ENCODE assay signal across 23 mouse cellular contexts in genomic region chr11:11689701-11690058, GRCm38 (mm10). TPM values are rescaled to one million over a fixed set of nuclear protein-coding genes. Genes with fewer than 3 reads are reported as not detected.
A peak's percentile ranks its signal among the peaks of the same experiment; 100 is the strongest.
DNase-seq lines count a peak whose midpoint lies in the region; ATAC-seq and TF ChIP-seq lines count a peak whose summit lies in the region.
"Had no signal": no experiment of that assay in that cellular context is flagged by ENCODE, and none has a peak within 500 bp of the region (broad histone marks: within the 10 kb centered on the region; RNA-seq: fewer than 3 reads in every experiment).

No protein-coding gene starts in this region.

- H3K9ac ChIP-seq in heart, postnatal 0 days (replicated peaks; ENCODE audit: low read depth, low read length), result no peak overlapping the region
- H3K9ac ChIP-seq in heart, adult 2 months (ENCODE audit: low read depth, low read length), result no peak overlapping the region
- H3K9ac ChIP-seq in liver, embryonic 12.5 days, result peak overlapping the region; percentile 98
- H3K9ac ChIP-seq in midbrain, embryonic 13.5 days (replicated peaks), result no peak overlapping the region
- H3K9ac ChIP-seq: embryonic facial prominence, embryonic 13.5 days; hindbrain, embryonic 13.5 days; stomach, embryonic 15.5 days had no signal

- H3K27me3 ChIP-seq in heart, postnatal 0 days (ENCODE audit: control insufficient read depth, insufficient read depth, low read length), result peaks cover 31% of the 10 kb centered on the region
- H3K27me3 ChIP-seq in heart, adult 2 months (ENCODE audit: control insufficient read depth, insufficient read depth, low read length), result peaks cover 6% of the 10 kb centered on the region
- no peaks in the 10 kb centered on the region for H3K27me3 ChIP-seq in G1E (ENCODE audit: insufficient read depth, low read length)
- peaks cover 8% of the 10 kb centered on the region for H3K27me3 ChIP-seq in liver, embryonic 12.5 days (replicated peaks)
- peaks cover 37% of the 10 kb centered on the region for H3K27me3 ChIP-seq in midbrain, embryonic 13.5 days

- H3K36me3 ChIP-seq in heart, postnatal 0 days (replicated peaks; ENCODE audit: control insufficient read depth, insufficient read depth, low read length), result no peaks in the 10 kb centered on the region
- no peaks in the 10 kb centered on the region for H3K36me3 ChIP-seq in heart, adult 2 months (ENCODE audit: control insufficient read depth, insufficient read depth, low read length)
- H3K36me3 ChIP-seq in G1E (replicated peaks) (peaks cover 31% of the 10 kb centered on the region), macrophage (ENCODE audit: inconsistent target) (no peaks in the 10 kb centered on the region)
- H3K36me3 ChIP-seq in liver, embryonic 12.5 days, result no peaks in the 10 kb centered on the region
- H3K36me3 ChIP-seq in midbrain, embryonic 13.5 days, result no peaks in the 10 kb centered on the region
- H3K36me3 ChIP-seq: embryonic facial prominence, embryonic 13.5 days; hindbrain, embryonic 13.5 days; limb, embryonic 10.5 days; stomach, embryonic 15.5 days had no signal

- H3K79me2 ChIP-seq in heart, adult 2 months (replicated peaks; ENCODE audit: control insufficient read depth, insufficient read depth, low read length), result no peaks in the 10 kb centered on the region
- H3K79me2 ChIP-seq in macrophage (ENCODE audit: inconsistent target), result peaks cover 84% of the 10 kb centered on the region

- H3K4me1 ChIP-seq in heart, postnatal 0 days (ENCODE audit: control insufficient read depth, insufficient read depth), result peaks cover 6% of the 10 kb centered on the region; the same call in 1 of the 2 replicates
- no peaks in the 10 kb centered on the region for H3K4me1 ChIP-seq in heart, adult 2 months (ENCODE audit: control insufficient read depth, insufficient read depth, low read length)
- peaks cover 60% of the 10 kb centered on the region for H3K4me1 ChIP-seq in G1E (ENCODE audit: insufficient read depth, low read depth, low read length)
- peaks cover 66% of the 10 kb centered on the region for H3K4me1 ChIP-seq in liver, embryonic 12.5 days
- H3K4me1 ChIP-seq in midbrain, embryonic 13.5 days (replicated peaks), result peaks cover 20% of the 10 kb centered on the region

- H3K4me3 ChIP-seq in heart, postnatal 0 days (ENCODE audit: low read depth, low read length), result no peak overlapping the region; the same call in 1 of the 2 replicates
- H3K4me3 ChIP-seq in heart, adult 2 months, result no peak overlapping the region
- peak overlapping the region; percentile 65; the same call in 1 of the 2 replicates for H3K4me3 ChIP-seq in G1E (ENCODE audit: low read depth, low read length)
- H3K4me3 ChIP-seq in liver, embryonic 12.5 days, result peak overlapping the region; percentile 34
- H3K4me3 ChIP-seq in macrophage (ENCODE audit: inconsistent target), result peak overlapping the region; percentile 81; the same call in 1 of the 2 replicates
- H3K4me3 ChIP-seq in midbrain, embryonic 13.5 days (replicated peaks), result no peak overlapping the region
- H3K4me3 ChIP-seq: embryonic facial prominence, embryonic 13.5 days; gastrocnemius, adult 2 months; hindbrain, embryonic 13.5 days; limb, embryonic 10.5 days; stomach, embryonic 15.5 days had no signal

- H3K9me3 ChIP-seq in heart, postnatal 0 days (replicated peaks; ENCODE audit: control insufficient read depth, low read length), result no peaks in the 10 kb centered on the region
- H3K9me3 ChIP-seq in G1E (replicated peaks), result no peaks in the 10 kb centered on the region
- H3K9me3 ChIP-seq in liver, embryonic 12.5 days (replicated peaks), result no peaks in the 10 kb centered on the region
- no peaks in the 10 kb centered on the region for H3K9me3 ChIP-seq in midbrain, embryonic 13.5 days
- H3K9me3 ChIP-seq: embryonic facial prominence, embryonic 13.5 days; hindbrain, embryonic 13.5 days; limb, embryonic 10.5 days; stomach, embryonic 15.5 days had no signal

- no peak for TF ChIP-seq POLR2A in heart, adult 2 months (IDR thresholded peaks at IDR 0.05; ENCODE audit: insufficient read depth, low read depth, low read length)

- no peak overlapping the region for H3K27ac ChIP-seq in heart, postnatal 0 days (ENCODE audit: low read depth)
- no peak overlapping the region for H3K27ac ChIP-seq in heart, adult 2 months
- peak overlapping the region; percentile 89 for H3K27ac ChIP-seq in liver, embryonic 12.5 days
- H3K27ac ChIP-seq in macrophage, result peak overlapping the region; percentile 94
- H3K27ac ChIP-seq in midbrain, embryonic 13.5 days, result no peak overlapping the region
- H3K27ac ChIP-seq: embryonic facial prominence, embryonic 13.5 days; gastrocnemius, adult 2 months; hindbrain, embryonic 13.5 days; kidney, postnatal 0 days; limb, embryonic 10.5 days; stomach, embryonic 15.5 days had no signal

- no peak for TF ChIP-seq CTCF in heart, postnatal 0 days (IDR thresholded peaks at IDR 0.05; ENCODE audit: low read depth)
- no peak for TF ChIP-seq CTCF in heart, adult 2 months (IDR thresholded peaks at IDR 0.05)
- TF ChIP-seq CTCF in G1E (IDR thresholded peaks at IDR 0.05; ENCODE audit: low read depth, low read length), result no peak

- intact Hi-C loops in heart, adult 2 months (cut with DNase I), result no loop called here

- no peak for TF ChIP-seq EP300 in heart, postnatal 0 days (IDR thresholded peaks at IDR 0.05; ENCODE audit: low read depth)
- TF ChIP-seq EP300 in heart, adult 2 months (IDR thresholded peaks at IDR 0.05; ENCODE audit: insufficient read depth, low read depth, low read length), result no peak

- no peak for ATAC-seq in heart, postnatal 0 days (ENCODE audit: insufficient read depth, low read depth)
- no peak for ATAC-seq in G1E (ENCODE audit: extremely low read depth, insufficient number of reproducible peaks, low FRiP score, poor library complexity, severe bottlenecking)
- no peak for ATAC-seq in liver, embryonic 12.5 days
- ATAC-seq in midbrain, embryonic 13.5 days, result no peak
- ATAC-seq: forebrain, embryonic 14.5 days had no signal

- peak overlapping the region; percentile 19; the same call in 1 of the 2 replicates for H3K4me2 ChIP-seq in heart, postnatal 0 days (ENCODE audit: low read depth, low read length)
- peak overlapping the region; percentile 96 for H3K4me2 ChIP-seq in liver, embryonic 12.5 days
- H3K4me2 ChIP-seq in midbrain, embryonic 13.5 days (replicated peaks), result no peak overlapping the region
- H3K4me2 ChIP-seq: embryonic facial prominence, embryonic 13.5 days; heart, embryonic 11.5 days; hindbrain, embryonic 13.5 days; stomach, embryonic 15.5 days had no signal

- DNase-seq in heart, postnatal 0 days (ENCODE audit: low spot score), result no peak
- no peak for DNase-seq in heart, adult 2 months
- DNase-seq in G1E (ENCODE audit: low spot score), result no peak
- DNase-seq in right cerebral cortex, postnatal 10 days (ENCODE audit: low spot score in 2 of 2), result no peak
- DNase-seq: adrenal gland, adult 8-10 months; cerebellum, adult 8-10 months; cerebellum, postnatal 36 days; embryo, embryonic 11 days; gastrocnemius, adult 2 months; heart, postnatal 14 days; lung, postnatal 10 days; midbrain, embryonic 14.5 days; right cerebral cortex, postnatal 14 days had no signal

RNA-seq across cellular contexts. Expression of gene Ikzf1, which starts 4.9 kb away (rescaled TPM):
- total RNA-seq in heart, postnatal 0 days (2014; rRNA removed; ENCODE audit: low replicate concordance), result 1.0 and 12.9 TPM in 2 replicates
- 0.19 and 0.21 TPM in 2 replicates for polyA plus RNA-seq in heart, postnatal 0 days (2015; fragmentation: Nextera tagmentation; extraction: Ambion mirVana)
- 1 to 10 TPM; 1.8 to 2.0 TPM for total RNA-seq in heart, adult 2 months (2021)
- 1.7 and 3.7 TPM in 2 replicates for polyA plus RNA-seq in heart, adult 2 months (2012; rRNA removed)
- total RNA-seq in G1E (2014; fragmentation: Nextera tagmentation) (143 and 149 TPM in 2 replicates), G1E (2017) (60.5 and 70.1 TPM in 2 replicates)
- polyA plus RNA-seq in G1E (2012) (214 and 245 TPM in 2 replicates), macrophage (2018) (28.8 to 37.3 TPM (median 32.7 TPM) in 3 replicates)
- polyA plus RNA-seq in liver, embryonic 12.5 days (2016; fragmentation: Nextera tagmentation; extraction: Ambion mirVana), result 59.1 and 61.0 TPM in 2 replicates
- 100 to 1,000 TPM in 5 of 26 experiments, 10 to 100 TPM in 21; 37.4 to 229 (median 70.3) TPM for total RNA-seq in macrophage (2018; cell fraction: chromatin; rRNA removed)
- total RNA-seq in macrophage (2018; cell fraction: cytosol; rRNA removed), result 100 to 1,000 TPM in 1 of 26 experiments, 10 to 100 TPM in 25; 39.3 to 122 (median 50.4) TPM
- total RNA-seq in macrophage (2018; cell fraction: nucleus; rRNA removed), result 100 to 1,000 TPM in 7 of 26 experiments, 10 to 100 TPM in 19; 43.7 to 239 (median 75.0) TPM
- 0.81 and 1.2 TPM in 2 replicates for polyA plus RNA-seq in midbrain, embryonic 13.5 days (2015; fragmentation: Nextera tagmentation; extraction: Ambion mirVana)

Comparison
In these comparisons a context has a peak if more than half of its experiments do, and no peak if none do; other contexts are left out.
1. H3K27ac ChIP-seq: peak in liver, embryonic 12.5 days (single experiment) and macrophage (single experiment); none in heart, postnatal 0 days (single experiment), heart, adult 2 months (single experiment) and midbrain, embryonic 13.5 days (single experiment).
2. H3K4me3 ChIP-seq: peak in G1E (single experiment), liver, embryonic 12.5 days (single experiment) and macrophage (single experiment); none in heart, postnatal 0 days (single experiment), heart, adult 2 months (single experiment) and midbrain, embryonic 13.5 days (single experiment).